Mouse (Mus musculus) monocyte, adult 2 months (primary cell): ENCODE measurements at regions not wholly inside any gene's neighbourhood (a gene's known extent, or its start where the extent isn't known, plus 50 kb on each side); places are given as distances from the start of the nearest gene placed in this dataset.

Experiments used
- DNase-seq, 2 experiments: peaks; one replicate each; pipeline ENCODE4 v3.0.0; 2022; ENCODE audit warnings: low spot score in 2 of 2, low read depth in 1 of 2

GRCm38 (mm10) chr1:155041592-155041991 is 57.8 kb downstream of the Ier5 start:
- no peak for DNase-seq

- no peak for DNase-seq
Observed at GRCm38 (mm10) chr1:155040939-155041371, 58.5 kb downstream of the Ier5 start.

DNA sequence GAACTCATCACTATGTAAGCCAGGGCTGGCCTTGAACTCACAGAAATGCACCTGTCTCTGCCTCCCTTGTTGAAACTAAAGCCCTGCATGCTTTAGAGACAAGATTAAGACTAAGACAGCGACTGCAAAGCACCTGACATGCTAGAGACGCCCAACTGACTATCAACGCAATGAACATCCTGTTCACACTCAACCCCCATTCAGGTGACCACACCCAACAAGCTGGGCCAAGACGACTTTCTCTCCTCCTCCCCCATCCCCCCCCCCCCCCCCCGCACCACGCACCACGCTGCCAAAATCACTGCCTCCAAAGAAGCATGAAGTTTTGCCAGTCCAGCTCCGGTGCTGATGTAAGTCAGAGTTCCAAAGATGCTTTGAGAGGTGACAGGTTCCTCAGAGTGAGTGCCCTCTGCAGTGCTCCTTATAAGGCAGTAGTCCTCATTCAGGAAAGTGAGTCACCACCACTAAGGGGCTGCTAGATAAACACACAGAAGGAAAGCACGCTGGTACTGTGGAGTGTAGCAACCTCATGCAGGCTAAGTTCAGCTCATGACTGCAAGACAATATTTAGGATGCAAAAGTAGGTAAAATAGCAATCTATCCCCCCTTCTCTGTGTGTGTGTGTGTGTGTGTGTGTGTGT is 59.2 kb downstream of the Ier5 start:
- no peak for DNase-seq

- DNase-seq = no peak
Observed at GRCm38 (mm10) chr1:155038631-155039625, 60.5 kb downstream of the Ier5 start.

DNA sequence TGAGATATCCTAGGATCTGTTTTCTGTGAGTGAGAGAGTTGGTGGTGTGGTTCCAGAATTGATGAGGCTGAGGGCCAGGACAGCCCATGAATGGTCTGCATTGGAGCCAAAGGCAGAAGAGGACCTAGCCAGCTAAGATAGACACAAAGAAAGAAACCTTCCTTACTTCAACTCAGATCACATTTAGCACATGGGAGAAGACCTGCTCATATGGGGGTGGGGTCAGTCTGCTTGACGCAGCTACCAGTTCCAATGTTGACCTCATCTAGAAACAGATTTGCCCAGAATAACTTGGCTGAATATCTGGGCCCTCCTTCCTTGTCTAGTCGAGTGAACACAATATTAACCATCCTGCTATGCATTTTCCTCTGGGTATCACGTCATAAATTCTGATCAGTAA is 62.0 kb downstream of the Ier5 start:
- no peak for DNase-seq

GRCm38 (mm10) chr1:155030908-155031307 is 68.5 kb downstream of the Ier5 start:
- no peak for DNase-seq

GRCm38 (mm10) chr1:155029195-155029879 is 70.1 kb downstream of the Ier5 start:
- no peak for DNase-seq

GRCm38 (mm10) chr1:155028735-155029134 is 70.7 kb downstream of the Ier5 start:
- DNase-seq = peak; percentile 27 to 33

DNA sequence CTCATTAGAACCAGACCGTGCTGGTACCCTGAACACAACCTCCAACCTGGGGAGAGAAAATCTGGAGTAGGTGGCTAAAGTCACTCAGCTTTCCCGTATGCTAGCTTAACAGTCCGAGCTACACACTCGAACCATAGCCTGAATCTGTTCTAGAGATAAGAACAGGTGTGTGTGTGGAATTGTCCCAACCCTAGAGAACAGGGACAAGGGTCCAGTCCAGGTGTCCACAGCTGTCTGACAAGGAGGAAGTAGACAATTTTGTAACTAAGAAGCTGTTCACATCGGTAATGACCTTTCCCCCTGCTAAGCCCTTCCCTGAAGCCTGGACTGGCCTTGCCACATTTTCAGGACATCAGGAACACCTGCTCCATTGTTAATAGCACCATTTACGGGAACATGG is 71.3 kb downstream of the Ier5 start:
- no peak for DNase-seq

DNA sequence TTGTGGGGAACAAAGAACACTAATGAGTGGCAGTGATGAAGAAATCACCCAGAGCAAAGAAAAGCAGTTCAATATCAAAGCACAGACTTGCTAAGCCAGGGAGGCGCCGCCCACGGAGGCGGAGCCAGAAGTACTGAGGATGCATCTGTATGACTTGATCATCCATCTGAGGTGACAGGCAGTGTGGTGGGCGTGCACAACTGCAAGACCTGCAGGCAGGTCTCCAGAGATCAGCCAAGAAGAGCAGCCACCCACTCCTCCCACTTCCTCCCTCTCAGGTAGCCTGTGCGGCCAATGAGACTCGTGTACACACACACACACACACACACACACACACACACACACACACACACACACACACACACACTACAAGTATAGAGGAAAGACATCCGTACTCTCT is 71.9 kb downstream of the Ier5 start:
- no peak for DNase-seq

DNA sequence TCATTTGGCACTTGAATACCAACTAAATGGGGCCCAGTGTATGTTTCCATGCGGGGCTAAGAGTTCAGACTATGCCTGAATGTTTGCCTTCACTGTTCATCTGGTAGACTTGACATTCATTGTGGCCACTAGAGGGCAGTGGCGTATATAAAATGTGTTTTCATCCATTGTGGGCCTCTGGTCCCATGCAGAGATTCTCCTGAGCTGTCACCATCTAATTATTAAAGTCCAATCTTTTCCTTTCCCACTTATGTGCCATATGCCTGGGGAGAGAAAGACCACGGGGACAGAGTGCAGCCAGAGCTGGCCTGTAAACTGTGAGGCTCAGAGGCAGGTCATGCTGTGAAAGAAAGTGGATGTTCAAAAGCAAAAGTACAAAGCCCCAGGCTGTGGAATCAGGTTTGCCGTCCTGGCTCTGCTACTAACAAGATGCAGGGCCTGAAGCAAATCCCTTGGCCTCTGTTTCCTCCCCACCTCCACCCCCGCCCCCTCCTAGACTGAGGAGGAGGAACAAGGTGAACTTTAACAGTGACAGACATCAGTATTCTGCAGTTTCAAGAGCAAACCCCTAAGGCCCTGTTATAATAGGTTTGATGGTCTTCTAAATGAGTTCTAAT is 73.5 kb downstream of the Ier5 start:
- DNase-seq = peak; percentile 27 to 60

GRCm38 (mm10) chr1:155023324-155023723 is 76.1 kb downstream of the Ier5 start:
- DNase-seq = no peak

DNA sequence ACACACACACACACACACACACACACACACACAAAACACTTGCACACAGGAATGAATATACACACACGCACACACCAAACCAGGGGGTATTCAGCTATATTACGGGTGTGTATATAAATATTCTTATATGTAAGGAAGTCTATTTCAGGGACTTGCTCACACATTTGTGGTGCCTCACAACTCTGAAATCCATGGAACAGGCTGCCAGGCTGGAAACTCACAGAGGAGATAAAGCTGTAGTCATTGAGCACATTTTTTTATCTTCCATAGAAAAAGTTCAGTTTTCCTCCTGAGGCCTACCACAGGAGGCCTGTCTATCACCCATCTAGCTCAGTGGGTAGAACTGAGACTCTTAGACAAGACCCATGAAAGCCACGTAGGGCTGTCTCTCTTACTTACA is 83.8 kb downstream of the Ier5 start:
- DNase-seq = no peak

DNA sequence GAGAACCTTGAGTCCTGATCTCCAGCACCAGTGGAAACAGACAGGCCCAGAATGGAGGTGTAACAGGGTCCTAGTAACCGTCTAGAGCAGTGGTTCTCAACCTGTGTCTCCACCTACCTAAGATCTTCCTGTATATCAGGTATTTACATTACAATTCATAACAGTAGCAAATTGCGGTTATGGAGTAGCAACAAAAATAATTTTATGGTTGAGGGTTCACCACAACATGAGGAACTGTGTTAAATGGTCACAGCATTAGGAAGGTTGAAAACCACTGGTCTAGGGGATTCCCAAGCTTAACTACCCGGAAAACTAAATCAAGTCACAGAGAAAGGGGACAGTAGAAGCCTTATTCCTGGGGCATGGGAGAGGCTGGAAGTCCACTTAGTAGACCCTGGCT is 84.5 kb downstream of the Ier5 start:
- DNase-seq = no peak

DNA sequence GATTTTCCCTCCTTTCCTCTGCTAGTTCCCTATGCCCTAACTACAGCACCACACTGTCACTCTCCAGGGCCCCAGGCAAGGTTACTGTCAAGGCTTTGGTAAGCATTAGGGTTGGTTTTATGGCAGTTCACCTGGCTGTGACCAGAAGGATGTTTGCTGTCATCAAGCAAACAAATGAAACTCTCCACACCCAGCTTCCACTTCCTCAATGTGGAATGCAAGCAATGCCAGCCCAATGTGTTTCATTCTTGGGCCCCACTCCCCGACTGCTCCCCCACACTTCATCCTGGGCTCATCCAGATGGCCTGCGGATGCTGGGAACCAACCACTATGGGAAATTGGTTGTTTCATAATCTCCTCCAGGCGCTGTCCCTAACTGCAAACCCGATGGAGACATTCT is 85.7 kb downstream of the Ier5 start:
- peak in 1 of 2 experiments; percentile 18 for DNase-seq

GRCm38 (mm10) chr1:155013361-155013760 is 86.1 kb downstream of the Ier5 start:
- no peak for DNase-seq

DNA sequence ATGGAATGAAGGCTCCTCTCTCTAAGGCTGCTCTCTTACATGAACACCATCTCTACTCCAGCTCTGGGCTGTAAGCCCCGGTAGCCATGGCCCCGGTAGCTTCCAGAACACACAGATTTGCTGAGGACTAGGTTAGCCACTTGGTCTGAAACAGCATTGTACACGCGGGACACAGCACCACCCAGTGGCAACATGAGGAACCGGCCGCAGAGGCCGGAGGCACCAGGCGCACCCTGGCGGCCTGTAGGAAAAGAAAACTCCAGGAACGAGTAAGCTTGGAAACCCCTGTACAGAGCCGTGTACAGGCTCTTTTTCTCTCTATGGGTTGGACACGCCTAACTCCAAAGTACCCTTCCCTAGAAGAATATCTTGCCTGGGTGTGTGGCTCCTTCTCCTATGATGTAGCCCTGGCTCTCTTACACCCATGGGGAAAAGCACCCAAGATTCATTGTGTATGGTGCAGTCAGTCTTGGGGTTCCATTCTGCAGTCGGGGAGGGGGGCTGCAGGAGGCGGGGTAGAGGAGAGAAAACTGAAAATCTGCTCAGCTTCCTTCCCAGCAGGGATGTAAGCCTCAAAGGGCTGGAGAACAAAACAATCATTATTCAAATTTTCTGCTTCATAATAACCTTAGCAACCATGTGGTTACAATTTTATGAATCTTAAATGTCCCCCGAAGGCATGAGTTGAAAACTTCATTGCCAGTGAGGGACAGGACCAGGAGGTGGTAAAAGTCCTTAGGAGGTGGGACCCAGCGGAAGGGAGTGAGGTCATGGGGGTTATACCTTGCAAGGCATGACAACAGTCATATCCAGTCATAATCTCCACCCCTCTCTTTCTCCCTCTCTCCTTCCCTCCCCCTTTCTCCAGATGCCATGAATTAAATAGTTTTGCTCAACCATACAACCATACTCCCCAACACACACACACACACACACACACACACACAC is 92.6 kb downstream of the Ier5 start:
- DNase-seq = peak; percentile 45 to 75

DNA sequence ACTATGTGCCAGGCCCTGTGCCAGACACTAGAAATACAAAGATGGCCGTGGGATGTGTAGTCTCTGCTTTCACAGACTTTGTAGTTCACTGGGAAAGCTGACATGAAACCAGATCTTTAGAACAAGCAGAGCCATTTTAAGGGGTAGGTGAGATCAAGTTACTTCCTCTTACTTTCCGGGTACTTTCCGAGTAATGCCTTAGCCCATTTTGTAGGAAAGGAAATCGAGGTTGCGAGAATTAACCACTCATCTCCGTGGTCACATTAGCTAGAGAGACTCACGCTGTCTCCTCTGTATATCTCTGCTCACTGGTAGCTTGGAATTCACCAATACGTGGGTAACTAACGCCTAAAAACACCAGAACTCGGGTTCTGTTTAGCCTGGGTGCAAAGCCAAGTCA is 93.3 kb downstream of the Ier5 start:
- DNase-seq = no peak

DNA sequence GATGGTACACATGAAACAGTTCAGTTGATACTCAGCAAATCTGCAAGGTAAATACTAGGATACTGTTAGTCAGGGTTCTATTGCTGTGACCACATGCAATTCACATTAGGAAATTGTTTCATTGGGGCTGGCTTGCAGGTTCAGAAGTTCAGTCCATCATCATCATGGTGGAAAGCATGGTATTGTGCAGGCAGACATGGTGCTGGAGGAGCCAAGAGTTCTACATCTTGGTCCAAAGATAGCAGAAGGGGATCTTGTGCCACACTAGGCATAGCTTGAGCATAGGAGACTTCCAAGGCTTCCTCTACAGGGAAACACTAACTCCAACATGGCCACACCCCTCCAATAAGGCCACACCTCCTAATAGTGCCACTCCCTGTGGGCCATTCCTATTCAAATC is 99.1 kb downstream of the Ier5 start:
- no peak for DNase-seq

- DNase-seq = no peak
Observed at GRCm38 (mm10) chr1:154999501-155000131, 99.8 kb downstream of the Ier5 start.
